Comparison of ENCODE assay signal across 8 mouse cellular contexts in the genomic region with DNA sequence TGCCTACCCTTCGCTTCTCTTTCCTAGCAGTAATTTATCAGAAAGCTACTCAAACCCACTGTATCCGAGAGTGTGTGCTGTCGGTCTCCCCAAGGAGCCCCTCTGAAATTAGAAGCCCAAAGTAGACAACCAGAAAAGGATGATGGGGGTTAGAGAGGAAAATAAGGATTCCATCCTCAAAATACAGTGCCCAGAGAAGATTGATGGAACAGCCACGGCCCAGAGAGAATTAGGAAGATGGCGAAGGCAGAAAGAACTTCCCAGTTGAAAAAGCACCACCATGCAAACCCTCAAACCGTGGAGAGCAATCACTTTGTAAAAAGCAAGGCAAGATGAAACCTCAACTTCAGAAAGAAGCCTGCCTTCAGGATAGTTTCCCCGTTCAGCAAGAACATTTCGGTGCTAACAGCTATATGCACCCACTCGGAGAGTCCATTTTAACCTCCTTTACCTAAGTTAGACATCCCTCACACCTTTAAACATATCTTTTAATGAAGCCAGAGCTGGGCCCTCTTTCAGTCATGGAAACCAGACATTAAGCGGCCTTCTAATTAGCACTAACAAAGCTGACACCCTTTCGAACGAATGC. TPM values are rescaled to one million over a fixed set of nuclear protein-coding genes. Genes with fewer than 3 reads are reported as not detected.
DNase-seq lines count a peak whose midpoint lies in the region; ATAC-seq and TF ChIP-seq lines count a peak whose summit lies in the region.

No protein-coding gene starts in this region.

- H3K27ac ChIP-seq in kidney, embryonic 15.5 days = peak overlapping the region; percentile 99
- H3K27ac ChIP-seq in bone marrow, adult 2 months (ENCODE audit: control insufficient read depth, insufficient read depth, low read depth, low read length, poor library complexity) = peak overlapping the region; percentile 92
- H3K27ac ChIP-seq in heart, embryonic 15.5 days = peak overlapping the region; percentile 98
- peak overlapping the region; percentile 92 for H3K27ac ChIP-seq in macrophage

- no peak for DNase-seq in kidney, adult 11 months
- no peak for DNase-seq in c-Kit-positive CD71-positive TER-119-positive erythroid progenitor cells, embryonic 14.5 days (ENCODE audit: low spot score)
- DNase-seq in gastrocnemius, adult 8-10 months (ENCODE audit: low spot score in 2 of 2) = no peak
- DNase-seq in adrenal gland, adult 8-10 months = no peak

- peaks cover 35% of the 10 kb centered on the region for H3K79me2 ChIP-seq in macrophage (ENCODE audit: inconsistent target)

- H3K4me2 ChIP-seq in kidney, embryonic 15.5 days = peak overlapping the region; percentile 68
- peak overlapping the region; percentile 71 for H3K4me2 ChIP-seq in heart, embryonic 15.5 days

- no peak for TF ChIP-seq CTCF in bone marrow, adult 2 months (IDR thresholded peaks at IDR 0.05; ENCODE audit: control insufficient read depth, insufficient read depth, low read length)

- peaks cover 26% of the 10 kb centered on the region for H3K4me1 ChIP-seq in kidney, embryonic 15.5 days
- peaks cover 3% of the 10 kb centered on the region; the same call in 1 of the 2 replicates for H3K4me1 ChIP-seq in bone marrow, adult 2 months (ENCODE audit: control insufficient read depth, insufficient read depth, low read length)
- peaks cover 22% of the 10 kb centered on the region for H3K4me1 ChIP-seq in heart, embryonic 15.5 days (replicated peaks)

- H3K9me3 ChIP-seq in kidney, embryonic 15.5 days (replicated peaks) = no peaks in the 10 kb centered on the region
- H3K9me3 ChIP-seq in heart, embryonic 15.5 days (replicated peaks) = no peaks in the 10 kb centered on the region

- no peaks in the 10 kb centered on the region for H3K27me3 ChIP-seq in kidney, embryonic 15.5 days
- H3K27me3 ChIP-seq in heart, embryonic 15.5 days = no peaks in the 10 kb centered on the region

- peak overlapping the region; percentile 89 for H3K4me3 ChIP-seq in kidney, embryonic 15.5 days (replicated peaks)
- H3K4me3 ChIP-seq in bone marrow, adult 2 months (replicated peaks; ENCODE audit: control insufficient read depth, low read depth, low read length) = peak overlapping the region; percentile 59
- peak overlapping the region; percentile 82 for H3K4me3 ChIP-seq in heart, embryonic 15.5 days
- H3K4me3 ChIP-seq in macrophage (ENCODE audit: inconsistent target) = peak overlapping the region; percentile 84

- TF ChIP-seq POLR2A in bone marrow, adult 2 months (IDR thresholded peaks at IDR 0.05; ENCODE audit: borderline replicate concordance, control insufficient read depth, low read depth, low read length) = no peak

- no peak for ATAC-seq in kidney, embryonic 15.5 days (replicated peaks; ENCODE audit: low FRiP score)
- no peak for ATAC-seq in heart, embryonic 15.5 days (replicated peaks; ENCODE audit: insufficient number of reproducible peaks, insufficient read depth, low FRiP score, low read depth)

- 44% methylated on average over 12 of the region's 12 CpGs for WGBS in kidney, embryonic 15.5 days
- 49% methylated on average over 12 of the region's 12 CpGs for WGBS in bone marrow, adult 2 months
- whole genome bisulfite sequencing in heart, embryonic 15.5 days = 52% methylated on average over 12 of the region's 12 CpGs
- WGBS in macrophage (ENCODE audit: missing documents) = 64% methylated on average over 12 of the region's 12 CpGs

- H3K36me3 ChIP-seq in kidney, embryonic 15.5 days = no peaks in the 10 kb centered on the region
- H3K36me3 ChIP-seq in heart, embryonic 15.5 days = no peaks in the 10 kb centered on the region; the same call in 1 of the 2 replicates
- H3K36me3 ChIP-seq in macrophage (ENCODE audit: inconsistent target) = no peaks in the 10 kb centered on the region

- H3K9ac ChIP-seq in kidney, embryonic 15.5 days = peak overlapping the region; percentile 98
- peak overlapping the region; percentile 99 for H3K9ac ChIP-seq in heart, embryonic 15.5 days

RNA-seq across cellular contexts. Expression of a gene that starts 1.0 kb away (rescaled TPM):
- 1,006 and 1,087 TPM in 2 replicates for polyA plus RNA-seq in kidney, embryonic 15.5 days (2015; fragmentation: Nextera tagmentation; extraction: Ambion mirVana)
- polyA plus RNA-seq in bone marrow, adult 2 months (2011; ENCODE audit: insufficient read depth, insufficient read length, low replicate concordance, missing spikeins) = 210 and 304 TPM in 2 replicates
- 543 and 549 TPM in 2 replicates for polyA plus RNA-seq in heart, embryonic 15.5 days (2015; fragmentation: Nextera tagmentation; extraction: Ambion mirVana)
- total RNA-seq in macrophage (2018; cell fraction: chromatin; rRNA removed) = 100 to 1,000 TPM in 4 of 26 experiments, 10 to 100 TPM in 22; 38.3 to 133 (median 72.0) TPM
- total RNA-seq in macrophage (2018; cell fraction: cytosol; rRNA removed) = 100 to 1,000 TPM; 350 to 760 (median 532) TPM
- 100 to 1,000 TPM; 119 to 311 (median 172) TPM for total RNA-seq in macrophage (2018; cell fraction: nucleus; rRNA removed)
- polyA plus RNA-seq in macrophage (2018) = 716 to 1,639 TPM (median 783 TPM) in 3 replicates
- 100 to 1,000 TPM; 155 to 194 (median 178) TPM for total RNA-seq in gastrocnemius, adult 8-10 months (2022)
- total RNA-seq in adrenal gland, adult 8-10 months (2022) = 100 to 1,000 TPM; 507 to 545 (median 540) TPM

RNA-seq across cellular contexts. Expression of a gene that starts 20.2 kb away (rescaled TPM):
- not detected in 2 replicates for polyA plus RNA-seq in kidney, embryonic 15.5 days (2015; fragmentation: Nextera tagmentation; extraction: Ambion mirVana)
- not detected in 2 replicates for polyA plus RNA-seq in bone marrow, adult 2 months (2011; ENCODE audit: insufficient read depth, insufficient read length, low replicate concordance, missing spikeins)
- polyA plus RNA-seq in heart, embryonic 15.5 days (2015; fragmentation: Nextera tagmentation; extraction: Ambion mirVana) = 0.23 TPM in 1 of 2 replicates, not detected in the other
- total RNA-seq in macrophage (2018; cell fraction: chromatin; rRNA removed) = not detected
- total RNA-seq in macrophage (2018; cell fraction: cytosol; rRNA removed) = not detected
- total RNA-seq in macrophage (2018; cell fraction: nucleus; rRNA removed) = not detected
- polyA plus RNA-seq in macrophage (2018) = not detected in 3 replicates
- not detected for total RNA-seq in gastrocnemius, adult 8-10 months (2022)
- total RNA-seq in adrenal gland, adult 8-10 months (2022) = not detected
